Mouse (Mus musculus) left cerebral cortex, postnatal 10 days (tissue): ENCODE results near the gene Arvcf. TPM values are rescaled to one million over a fixed set of nuclear protein-coding genes. Genes with fewer than 3 reads are reported as not detected.

Experiments
- DNase-seq, 2 experiments: peaks; one replicate each; pipeline ENCODE4 v3.0.0; 2021 to 2022; ENCODE audit warnings: low spot score in 2 of 2, mixed read lengths in 1 of 2; ENCODE audit errors: extremely low spot score in 1 of 2
- intact Hi-C: fragments of 180-260 bp; cut with DNase I; formaldehyde crosslinking; loops from one replicate; pipeline ENCODE4 v1.15.1; 2025
- total RNA-seq, 2 experiments: library from RNA; stranded (reverse); gene quantifications; 2 replicates each; pipeline ENCODE4 v1.2.3; 2021

Gene Arvcf
- total RNA-seq, 2 experiments from 2014 or later = 43.0 to 46.4 TPM

GRCm38 (mm10) chr16:18400028-18400427 is 52.0 kb downstream of the Arvcf start:
- intact Hi-C loops = no loop called here
- peak in 1 of 2 experiments; percentile 34 for DNase-seq

- intact Hi-C loops = no loop called here
- DNase-seq = peak in 1 of 2 experiments; percentile 67
Measured at GRCm38 (mm10) chr16:18400472-18401216, 52.7 kb downstream of the Arvcf start.

- intact Hi-C loops = no loop called here
Measured at GRCm38 (mm10) chr16:18403285-18403684, 55.3 kb downstream of the Arvcf start.

GRCm38 (mm10) chr16:18405091-18405854 is 57.3 kb downstream of the Arvcf start:
- DNase-seq = no peak
- intact Hi-C loops = loop anchor here (5.0 kb wide), 1 partner anchor 58 kb away; the partner anchor contains the start of genes Arvcf and Tango2

More at GRCm38 (mm10) chr16:18403285-18403684, 55.3 kb downstream of the Arvcf start:
- DNase-seq = no peak

GRCm38 (mm10) chr16:18405876-18406275 is 57.9 kb downstream of the Arvcf start:
- intact Hi-C loops = loop anchor here (5.0 kb wide), 1 partner anchor 59 kb away; the partner anchor contains the start of genes Arvcf and Tango2
- no peak for DNase-seq

- DNase-seq = peak in 1 of 2 experiments; percentile 81
- intact Hi-C loops = loop anchor here (5.0 kb wide), 1 partner anchor 59 kb away; the partner anchor contains the start of genes Arvcf and Tango2
Measured at GRCm38 (mm10) chr16:18406293-18406692, 58.3 kb downstream of the Arvcf start.

GRCm38 (mm10) chr16:18407912-18408311 is 59.9 kb downstream of the Arvcf start:
- intact Hi-C loops = loop anchor here (5.0 kb wide), 1 partner anchor 61 kb away; the partner anchor contains the start of genes Arvcf and Tango2
- no peak for DNase-seq

- DNase-seq = no peak
- intact Hi-C loops = loop anchor here (5.0 kb wide), 1 partner anchor 62 kb away; the partner anchor contains the start of genes Arvcf and Tango2
Measured at GRCm38 (mm10) chr16:18409776-18410175, 61.8 kb downstream of the Arvcf start.

- intact Hi-C loops = no loop called here
- no peak for DNase-seq
Measured at GRCm38 (mm10) chr16:18410418-18410817, 62.4 kb downstream of the Arvcf start.

- DNase-seq = no peak
- intact Hi-C loops = no loop called here
Measured at GRCm38 (mm10) chr16:18411026-18411649, 63.2 kb downstream of the Arvcf start.

- intact Hi-C loops = no loop called here
- peak in 1 of 2 experiments; percentile 58 for DNase-seq
Measured at GRCm38 (mm10) chr16:18411802-18412476, 64.0 kb downstream of the Arvcf start.

GRCm38 (mm10) chr16:18413032-18413816 is 65.2 kb downstream of the Arvcf start:
- DNase-seq = no peak
- intact Hi-C loops = no loop called here

- no peak for DNase-seq
- intact Hi-C loops = no loop called here
Measured at GRCm38 (mm10) chr16:18416094-18416761, 68.2 kb downstream of the Arvcf start.

- intact Hi-C loops = no loop called here
- no peak for DNase-seq
Measured at GRCm38 (mm10) chr16:18416837-18417236, 68.9 kb downstream of the Arvcf start.

- DNase-seq = no peak
- intact Hi-C loops = no loop called here
Measured at GRCm38 (mm10) chr16:18417491-18417890, 69.5 kb downstream of the Arvcf start.

- intact Hi-C loops = no loop called here
- no peak for DNase-seq
Measured at GRCm38 (mm10) chr16:18418756-18419602, 71.0 kb downstream of the Arvcf start.
